Mouse (Mus musculus) kidney, adult 11 months (tissue): ENCODE results near the gene Nxph2.
"Not testable (repeated sequence)": the region's sequence is repeated elsewhere in the genome, so short reads cannot be mapped to it uniquely, and the experiment has no call there.

ENCODE experiments used
- DNase-seq: peaks from one replicate; pipeline ENCODE4 v3.0.0; 2022

The Nxph2 gene

GRCm38 (mm10) chr2:23320746-23321585 lies at the start of gene Nxph2:
Gene Nxph2, plus strand, starts transcription at chr2:23321246.
- no peak for DNase-seq

- not testable (repeated sequence) for DNase-seq
Observed at GRCm38 (mm10) chr2:23290991-23291390, 30.1 kb upstream of the Nxph2 start.

- DNase-seq: no peak
Observed at GRCm38 (mm10) chr2:23314869-23315268, 6.2 kb upstream of the Nxph2 start.
